Mouse (Mus musculus) spleen, postnatal 10 days (tissue): Measurements from ENCODE around the gene Gm17622.

Experiments
- DNase-seq, 2 experiments: peaks; one replicate each; pipeline ENCODE4 v3.0.0; 2021 to 2022; ENCODE audit warnings: low spot score in 2 of 2

Gene Gm17622

DNA sequence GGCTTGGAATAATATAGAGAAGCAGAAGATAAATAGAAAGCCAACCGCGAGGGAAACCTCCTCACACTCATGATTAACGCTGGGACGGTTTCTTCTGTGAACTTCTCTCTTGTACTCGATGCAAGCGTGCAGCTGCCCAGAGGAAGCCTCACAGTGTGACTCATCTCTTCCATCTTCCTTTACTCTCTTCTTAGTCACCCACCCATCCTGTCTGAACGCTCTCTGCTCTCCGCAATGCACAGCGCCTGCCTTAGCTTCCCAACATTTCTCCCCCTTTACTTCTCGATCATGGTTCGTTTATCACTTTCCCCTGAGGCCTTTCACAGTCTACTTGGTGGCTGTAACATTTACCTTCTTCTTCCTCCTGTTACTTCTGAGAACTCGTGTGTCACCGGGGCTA, 20.1 kb downstream of the Gm17622 start:
- no peak for DNase-seq

- no peak for DNase-seq
These were observed 20.7 kb downstream of the Gm17622 start for GRCm38 (mm10) chr13:96511262-96511661.

DNA sequence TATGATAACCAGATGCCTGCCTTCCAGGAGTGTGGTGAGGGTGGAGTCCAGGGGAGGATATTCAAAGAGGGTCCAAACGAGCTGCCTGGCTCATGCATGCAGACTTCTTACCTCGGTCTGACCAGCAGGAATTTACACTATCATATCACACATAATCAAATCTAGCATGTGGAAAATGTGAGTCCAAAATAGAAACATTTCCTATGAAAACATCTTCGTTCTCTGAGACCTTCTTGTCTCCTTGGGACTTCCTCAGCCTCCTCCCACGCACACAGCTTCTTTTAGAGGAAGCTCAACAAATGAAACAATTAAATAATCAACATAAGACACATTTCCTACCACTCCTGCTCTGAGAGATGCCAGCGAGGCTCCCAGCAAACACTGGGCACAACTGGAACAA, 21.4 kb downstream of the Gm17622 start:
- DNase-seq, result no peak

DNA sequence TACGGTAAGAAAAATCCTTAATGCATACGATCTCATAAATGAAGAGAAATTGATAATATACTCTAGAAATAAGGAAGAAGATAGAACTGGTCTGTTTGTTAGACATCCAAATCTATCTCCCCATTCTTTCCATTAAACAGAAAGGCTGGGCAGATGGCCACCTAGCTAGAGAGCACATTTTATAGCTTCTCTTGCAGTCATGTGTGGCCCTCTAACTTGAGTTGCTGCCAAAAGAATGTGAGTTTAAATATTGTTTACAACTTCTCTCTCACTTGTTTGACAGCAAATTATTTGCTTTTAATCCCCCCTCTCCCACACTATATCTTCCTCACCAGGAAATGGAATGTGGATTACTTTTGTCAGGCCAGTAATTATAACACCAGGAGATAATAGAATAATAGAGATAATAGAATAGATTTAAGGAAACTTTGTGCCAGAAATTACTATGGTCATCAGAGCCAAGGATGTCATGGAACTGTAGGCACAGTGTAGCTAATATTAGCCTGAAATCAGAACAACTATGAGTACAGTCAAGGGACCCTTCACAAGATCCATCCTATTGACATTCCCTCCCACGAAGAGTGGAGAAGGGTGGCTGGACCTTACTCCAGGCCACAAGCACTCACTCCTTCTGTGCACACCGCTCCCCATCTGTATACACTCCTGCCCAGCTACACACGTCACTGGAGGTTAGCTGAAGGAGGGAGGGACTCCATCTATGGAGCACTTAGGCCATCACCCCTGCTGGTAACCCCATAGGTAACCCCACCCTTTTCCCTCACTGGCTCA, 23.8 kb downstream of the Gm17622 start:
- no peak for DNase-seq

DNA sequence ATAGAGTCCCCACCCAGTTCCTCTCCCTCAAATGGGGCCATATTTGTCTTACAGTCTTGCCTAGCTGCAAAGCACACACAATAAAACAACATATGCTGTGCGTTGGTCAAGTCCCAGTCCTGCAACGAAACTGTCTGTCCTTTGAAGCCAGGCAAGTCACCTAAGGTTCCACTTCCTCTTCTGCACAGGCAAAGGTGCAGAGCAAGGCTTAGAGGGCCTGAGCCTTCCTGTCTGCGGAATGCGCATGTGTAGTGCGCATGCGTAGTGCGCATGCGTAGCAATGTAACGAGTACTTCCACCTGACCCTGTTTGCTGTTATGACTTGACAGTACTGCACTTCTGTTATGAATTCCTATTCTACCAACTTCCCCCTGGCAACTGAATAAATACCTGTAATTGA, 25.7 kb downstream of the Gm17622 start:
- no peak for DNase-seq

DNA sequence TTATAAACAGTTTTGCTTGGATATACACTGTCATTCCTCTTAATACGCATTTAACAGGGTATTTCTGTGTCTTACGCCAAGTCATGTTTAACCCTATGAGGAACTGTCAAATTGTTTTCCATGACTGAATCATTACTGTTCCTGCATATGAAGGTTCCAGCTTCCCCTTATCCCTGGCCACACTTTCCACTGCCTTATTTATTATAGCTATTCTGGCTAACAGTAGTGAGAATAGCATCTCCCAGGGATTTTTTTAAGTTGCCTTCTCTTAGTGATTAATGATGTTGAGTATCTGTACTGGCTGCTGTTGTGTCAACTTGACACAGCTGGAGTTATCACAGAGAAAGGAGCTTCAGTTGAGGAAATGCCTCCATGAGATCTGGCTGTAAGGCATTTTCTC, 26.8 kb downstream of the Gm17622 start:
- no peak for DNase-seq

- no peak for DNase-seq
These were observed 30.8 kb downstream of the Gm17622 start for GRCm38 (mm10) chr13:96521294-96521693.

GRCm38 (mm10) chr13:96527022-96527421, 36.5 kb downstream of the Gm17622 start:
- no peak for DNase-seq

DNA sequence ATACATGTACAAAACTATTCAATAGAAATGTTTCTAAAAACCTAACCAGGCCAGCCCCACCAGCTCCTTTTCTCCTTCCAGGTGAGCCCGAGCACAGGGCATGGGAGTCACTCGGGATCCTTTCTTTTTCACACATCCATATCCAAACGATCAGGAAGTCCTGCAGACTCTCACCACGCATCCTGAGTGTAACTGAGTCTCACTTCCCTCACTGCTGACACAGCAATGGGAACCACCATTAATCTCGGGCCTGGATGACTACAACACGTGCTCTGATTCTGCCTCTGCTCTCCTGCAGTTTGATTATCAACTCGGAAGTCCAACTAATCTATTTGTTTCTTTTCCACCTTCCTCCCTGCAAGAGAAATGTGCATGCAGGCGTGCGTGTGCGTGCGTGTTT, 37.3 kb downstream of the Gm17622 start:
- no peak for DNase-seq

DNA sequence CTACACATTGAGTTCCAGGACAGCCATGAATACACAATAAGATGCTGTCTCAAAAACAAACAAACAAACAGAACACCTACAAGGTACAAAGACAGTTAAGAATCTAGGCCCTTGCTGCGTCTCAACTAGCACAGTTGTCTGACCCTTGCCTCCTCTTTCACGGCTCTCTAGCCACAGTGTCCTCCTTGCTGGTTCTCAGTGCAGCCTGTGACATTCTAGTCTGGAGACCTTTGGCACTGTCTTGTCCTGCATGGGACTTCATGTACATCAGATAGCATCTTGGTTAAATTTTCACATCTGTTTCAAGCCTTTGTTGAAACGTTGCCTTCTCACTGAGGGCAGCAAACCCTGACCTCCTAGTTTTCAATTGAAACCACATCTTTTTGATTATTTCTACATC, 38.2 kb downstream of the Gm17622 start:
- DNase-seq, result no peak

GRCm38 (mm10) chr13:96529542-96529941, 39.0 kb downstream of the Gm17622 start:
- no peak for DNase-seq

- no peak for DNase-seq
These were observed 39.5 kb downstream of the Gm17622 start for GRCm38 (mm10) chr13:96530064-96530463.

- DNase-seq, result no peak
These were observed 41.6 kb downstream of the Gm17622 start for GRCm38 (mm10) chr13:96532176-96532575.

DNA sequence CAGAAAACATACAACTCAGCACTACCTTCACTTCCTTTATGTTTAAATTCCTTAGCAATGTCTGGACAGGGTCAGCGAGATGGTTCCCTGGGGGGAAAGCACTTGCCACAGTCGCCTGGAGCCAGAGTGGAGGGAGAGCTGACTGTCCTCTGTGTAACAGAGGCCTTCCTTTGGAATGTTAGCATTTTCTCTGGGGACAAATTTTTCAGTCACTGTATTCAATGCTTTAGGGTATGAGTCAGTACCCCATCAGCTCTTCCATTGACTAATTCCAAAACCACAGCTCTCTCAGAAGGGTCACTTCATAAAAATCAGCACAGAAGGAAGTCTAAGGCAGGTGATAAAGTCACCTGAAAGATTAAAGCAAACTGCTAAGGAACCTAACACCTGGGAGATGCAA, 43.2 kb downstream of the Gm17622 start:
- DNase-seq, result no peak

DNA sequence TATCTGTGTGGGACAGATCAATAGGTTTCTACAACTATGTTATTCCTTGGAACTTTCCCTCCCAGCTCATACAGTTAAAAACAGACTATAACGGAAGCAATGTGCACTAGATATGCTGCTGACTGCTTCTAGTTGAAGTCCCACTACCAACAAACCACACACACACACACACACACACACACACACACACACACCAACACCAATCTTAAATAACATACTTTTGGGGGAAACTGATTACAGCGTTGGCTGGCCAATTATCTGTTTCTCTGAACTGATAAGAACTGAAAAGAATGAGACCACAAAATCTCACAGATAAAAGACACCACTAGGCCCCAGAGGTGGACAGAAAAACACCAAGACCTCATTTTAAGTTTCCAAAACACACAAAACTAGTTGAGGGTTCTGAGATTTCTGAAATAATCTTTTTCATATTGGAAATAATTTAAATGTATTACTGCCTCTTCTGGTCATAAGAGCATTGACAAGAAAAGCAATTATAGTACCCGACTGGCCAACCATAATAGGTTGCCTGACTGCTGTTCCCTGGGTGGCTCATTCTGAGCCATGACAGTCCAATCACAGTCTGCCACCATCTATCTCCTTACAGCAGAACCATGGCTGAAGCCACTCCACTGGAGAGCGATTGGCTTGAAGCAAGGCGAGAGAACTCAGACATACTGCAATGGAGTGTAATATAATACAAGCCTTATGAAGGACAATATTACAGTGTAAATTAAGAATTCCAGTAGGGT, 46.5 kb downstream of the Gm17622 start:
- DNase-seq, result no peak

DNA sequence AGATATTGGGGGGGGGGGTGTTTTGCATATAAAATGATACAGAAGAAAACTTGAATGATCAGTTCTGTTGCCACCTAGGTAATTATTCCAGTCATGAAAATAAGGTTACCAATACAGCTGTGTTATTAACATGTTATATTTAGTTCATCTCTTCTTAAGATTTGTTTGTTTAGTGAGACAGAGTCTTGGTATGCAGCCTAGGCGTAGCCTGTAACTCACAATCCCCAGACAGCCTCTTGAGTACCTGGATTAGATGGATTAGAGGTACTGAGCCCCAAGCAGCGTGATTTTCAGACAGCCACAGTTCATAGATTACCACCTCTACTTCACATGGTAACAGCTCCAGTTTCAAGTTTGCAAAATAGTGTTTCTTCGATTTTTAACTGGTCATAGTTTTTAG, 47.6 kb downstream of the Gm17622 start:
- DNase-seq, result no peak
